Mouse (Mus musculus) limb, embryonic 15.5 days (tissue): ENCODE measurements at regions not wholly inside any gene's neighbourhood (a gene's known extent, or its start where the extent isn't known, plus 50 kb on each side); places are given as distances from the start of the nearest gene placed in this dataset.

Source experiments
- ATAC-seq: fragments of 200-750 bp; cut with Nextera tagmentation; 2 replicates; pipeline ENCODE4 v1.8.0; 2017; ENCODE audit warnings: low read depth, moderate TSS enrichment; ENCODE audit not compliant: insufficient number of reproducible peaks, low FRiP score, low TSS enrichment
- H3K27ac ChIP-seq: fragments of 300-500 bp; sonication (generic); 2 replicates; pipeline ENCODE4 v1.5.1; 2015; ENCODE audit warnings: moderate library complexity, mild to moderate bottlenecking, inconsistent platforms
- H3K27me3 ChIP-seq: fragments of 300-500 bp; sonication (generic); 2 replicates; pipeline ENCODE4 v1.6.1; 2015; ENCODE audit warnings: inconsistent platforms
- H3K36me3 ChIP-seq: fragments of 300-500 bp; sonication (generic); 2 replicates; pipeline ENCODE4 v1.6.1; 2015; ENCODE audit warnings: inconsistent platforms
- H3K4me1 ChIP-seq: fragments of 300-500 bp; sonication (generic); 2 replicates; pipeline ENCODE4 v1.6.1; 2015; ENCODE audit warnings: inconsistent platforms
- H3K4me2 ChIP-seq: fragments of 300-500 bp; sonication (generic); 2 replicates; pipeline ENCODE4 v1.6.1; 2015; ENCODE audit warnings: mild to moderate bottlenecking, inconsistent platforms
- H3K4me3 ChIP-seq: fragments of 300-500 bp; sonication (generic); 2 replicates; pipeline ENCODE4 v1.5.1; 2015; ENCODE audit warnings: mild to moderate bottlenecking, inconsistent platforms
- H3K9ac ChIP-seq: fragments of 300-500 bp; sonication (generic); 2 replicates; pipeline ENCODE4 v1.6.1; 2015; ENCODE audit warnings: inconsistent platforms
- H3K9me3 ChIP-seq: fragments of 300-500 bp; sonication (generic); 2 replicates; pipeline ENCODE4 v1.6.1; 2016; ENCODE audit warnings: inconsistent platforms
- WGBS: fragments of 180-500 bp; shearing (Covaris S2); methylation state at CpG from one replicate; pipeline ENCODE4 v1.1.7; 2015; 5-methylcytosine and 5-hydroxymethylcytosine counted together

- no peak overlapping the region for H3K4me2 ChIP-seq
Measured at GRCm38 (mm10) chr9:91609457-91610166, 244.0 kb upstream of the Zic1 start.

DNA sequence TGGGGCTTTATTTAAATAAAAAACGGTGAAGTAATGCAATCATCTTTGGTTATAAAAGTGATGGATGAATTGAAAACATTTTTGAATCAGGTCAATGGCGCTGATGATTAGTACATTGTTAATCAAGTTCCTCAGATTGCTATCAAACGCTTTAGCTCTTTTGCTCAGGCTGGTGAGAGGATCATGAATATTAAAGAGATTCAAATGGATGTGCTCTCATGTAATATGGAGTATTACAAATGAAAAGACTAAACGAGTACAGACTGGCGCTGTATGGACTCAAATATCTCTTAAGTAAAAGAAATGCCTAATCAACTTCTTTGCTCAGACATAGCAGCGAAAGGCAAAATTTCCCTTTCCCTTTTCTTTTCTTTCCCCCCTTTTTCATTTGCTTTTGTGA lies 236.1 kb upstream of the Zic1 start:
- no peaks in the 10 kb centered on the region for H3K4me1 ChIP-seq
- WGBS = 82% methylated on average over 6 of the region's 6 CpGs

More at GRCm38 (mm10) chr9:91609457-91610166, 244.0 kb upstream of the Zic1 start:
- H3K4me3 ChIP-seq = no peak overlapping the region
- H3K9me3 ChIP-seq = no peaks in the 10 kb centered on the region
- no peak overlapping the region for H3K9ac ChIP-seq
- H3K36me3 ChIP-seq = no peaks in the 10 kb centered on the region
- H3K27me3 ChIP-seq = no peaks in the 10 kb centered on the region
- ATAC-seq = no peak
- H3K4me1 ChIP-seq = no peaks in the 10 kb centered on the region
- WGBS = 34% methylated on average over 10 of the region's 10 CpGs
- H3K27ac ChIP-seq = no peak overlapping the region

DNA sequence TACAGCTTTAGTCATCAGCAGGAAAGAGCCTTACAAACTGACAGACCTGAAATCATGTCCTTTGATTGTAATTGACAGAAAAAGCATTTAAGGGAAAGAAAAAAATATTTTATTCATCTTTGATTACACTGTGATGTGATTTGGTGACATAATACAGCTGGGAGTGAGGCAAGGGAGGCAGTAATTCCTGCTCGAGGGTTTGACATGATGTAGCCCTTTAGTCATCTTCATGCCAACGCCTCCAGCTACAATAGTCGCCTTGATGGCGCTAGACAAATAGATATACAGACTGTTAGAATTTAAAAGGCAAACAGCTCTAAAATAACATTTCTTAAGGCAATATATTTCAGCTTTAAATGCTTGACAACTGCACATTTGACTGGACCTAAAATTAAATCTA lies 226.3 kb upstream of the Zic1 start:
- no peaks in the 10 kb centered on the region for H3K4me1 ChIP-seq
- 56% methylated on average over 4 of the region's 4 CpGs for WGBS
- H3K4me3 ChIP-seq = no peak overlapping the region
- no peak overlapping the region for H3K9ac ChIP-seq
- H3K4me2 ChIP-seq = no peak overlapping the region
- no peaks in the 10 kb centered on the region for H3K9me3 ChIP-seq
- H3K36me3 ChIP-seq = no peaks in the 10 kb centered on the region
- no peaks in the 10 kb centered on the region for H3K27me3 ChIP-seq
- H3K27ac ChIP-seq = no peak overlapping the region
- no peak for ATAC-seq

More for the DNA sequence above, 236.1 kb upstream of the Zic1 start:
- Histone ChIP-seq H3K4me2 (no peak overlapping the region), H3K4me3 (no peak overlapping the region), H3K9me3 (no peaks in the 10 kb centered on the region), H3K27me3 (no peaks in the 10 kb centered on the region), H3K36me3 (no peaks in the 10 kb centered on the region), H3K27ac (no peak overlapping the region), H3K9ac (no peak overlapping the region)
- no peak for ATAC-seq

GRCm38 (mm10) chr9:91588756-91589155 lies 223.1 kb upstream of the Zic1 start:
- no peaks in the 10 kb centered on the region for H3K36me3 ChIP-seq
- H3K4me1 ChIP-seq = no peaks in the 10 kb centered on the region
- no peak overlapping the region for H3K27ac ChIP-seq
- H3K9me3 ChIP-seq = no peaks in the 10 kb centered on the region
- ATAC-seq = no peak
- no peak overlapping the region for H3K4me2 ChIP-seq
- no peak overlapping the region for H3K9ac ChIP-seq
- H3K4me3 ChIP-seq = no peak overlapping the region
- WGBS = 88% methylated on average over 6 of the region's 6 CpGs
- no peaks in the 10 kb centered on the region for H3K27me3 ChIP-seq

DNA sequence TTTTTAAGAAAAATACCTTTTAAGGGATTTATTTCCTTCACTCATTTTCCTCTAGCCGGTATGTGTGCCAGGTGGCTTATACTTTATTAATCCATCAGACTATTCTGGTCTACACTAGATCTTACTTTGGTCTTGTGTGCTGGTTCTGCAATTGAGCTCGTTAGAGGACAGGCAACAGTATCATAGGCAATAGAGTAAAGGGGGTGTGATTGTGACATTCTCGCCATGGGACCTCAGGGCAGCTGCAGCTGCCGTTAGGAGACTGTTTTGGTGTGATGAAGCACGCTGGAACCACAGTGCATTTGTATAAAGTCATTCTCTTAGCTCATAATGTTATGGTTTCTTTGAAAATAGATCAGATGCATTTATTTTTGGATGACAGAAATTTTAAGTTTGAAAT lies 222.3 kb upstream of the Zic1 start:
- Histone ChIP-seq H3K27me3 (no peaks in the 10 kb centered on the region), H3K9ac (no peak overlapping the region), H3K4me2 (no peak overlapping the region), H3K36me3 (no peaks in the 10 kb centered on the region), H3K4me1 (no peaks in the 10 kb centered on the region), H3K27ac (no peak overlapping the region), H3K4me3 (no peak overlapping the region), H3K9me3 (no peaks in the 10 kb centered on the region)
- WGBS = 34% methylated on average over 5 of the region's 5 CpGs
- no peak for ATAC-seq

DNA sequence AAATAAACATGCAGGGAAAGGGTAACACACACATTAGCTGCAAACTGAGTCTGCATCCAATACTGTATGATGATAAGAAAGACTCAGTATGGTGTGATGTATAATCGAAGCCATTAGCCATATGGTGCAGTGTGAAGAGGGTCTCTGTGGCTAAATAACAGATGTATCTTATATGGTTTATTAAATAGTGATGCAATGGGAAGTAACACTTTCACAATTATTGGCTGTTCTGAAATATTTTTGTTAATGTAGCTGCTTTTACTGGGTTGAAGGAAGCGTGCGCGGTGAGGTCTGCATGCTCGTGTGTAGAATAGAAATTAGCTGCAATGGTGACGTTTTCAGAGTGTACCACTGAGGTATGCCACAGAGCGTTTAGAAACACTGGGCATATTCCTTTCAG lies 221.7 kb upstream of the Zic1 start:
- H3K27me3 ChIP-seq = no peaks in the 10 kb centered on the region
- H3K27ac ChIP-seq = no peak overlapping the region
- H3K4me2 ChIP-seq = no peak overlapping the region
- no peaks in the 10 kb centered on the region for H3K36me3 ChIP-seq
- no peaks in the 10 kb centered on the region for H3K9me3 ChIP-seq
- H3K4me1 ChIP-seq = no peaks in the 10 kb centered on the region
- no peak for ATAC-seq
- H3K4me3 ChIP-seq = no peak overlapping the region
- no peak overlapping the region for H3K9ac ChIP-seq
- WGBS = 77% methylated on average over 7 of the region's 7 CpGs

DNA sequence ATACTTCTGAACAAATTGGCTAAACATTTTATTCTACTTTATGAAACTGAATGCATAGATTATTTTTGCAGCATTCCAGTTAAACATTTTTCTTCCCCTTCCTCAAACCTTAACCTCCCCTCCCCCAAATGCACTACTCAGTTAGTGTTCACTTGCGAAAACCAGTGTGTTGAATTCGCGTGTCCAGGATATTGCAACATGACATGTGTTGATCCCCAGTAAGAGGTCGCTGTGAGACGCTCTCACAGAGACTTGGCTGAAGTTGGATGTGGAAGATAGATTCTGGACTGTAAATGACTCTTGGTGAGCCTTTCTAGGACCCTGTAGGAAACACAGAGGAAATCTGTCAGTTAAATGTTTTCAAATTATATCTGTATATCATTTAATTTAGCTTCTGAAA lies 221.0 kb upstream of the Zic1 start:
- Histone ChIP-seq H3K9ac (no peak overlapping the region), H3K9me3 (no peaks in the 10 kb centered on the region), H3K4me3 (no peak overlapping the region), H3K27me3 (no peaks in the 10 kb centered on the region), H3K36me3 (no peaks in the 10 kb centered on the region), H3K4me1 (no peaks in the 10 kb centered on the region), H3K27ac (no peak overlapping the region), H3K4me2 (no peak overlapping the region)
- no peak for ATAC-seq
- WGBS = 78% methylated on average over 5 of the region's 5 CpGs

- Histone ChIP-seq H3K27me3 (no peaks in the 10 kb centered on the region), H3K9ac (no peak overlapping the region), H3K36me3 (no peaks in the 10 kb centered on the region), H3K4me1 (no peaks in the 10 kb centered on the region), H3K9me3 (no peaks in the 10 kb centered on the region), H3K4me2 (no peak overlapping the region), H3K27ac (no peak overlapping the region), H3K4me3 (no peak overlapping the region)
- no peak for ATAC-seq
Measured at GRCm38 (mm10) chr9:91574156-91574555, 208.5 kb upstream of the Zic1 start.

- 39% methylated on average over 5 of the region's 5 CpGs for WGBS
- Histone ChIP-seq H3K9ac (no peak overlapping the region), H3K27ac (no peak overlapping the region), H3K4me2 (no peak overlapping the region), H3K4me3 (no peak overlapping the region), H3K4me1 (no peaks in the 10 kb centered on the region), H3K9me3 (no peaks in the 10 kb centered on the region), H3K36me3 (no peaks in the 10 kb centered on the region), H3K27me3 (no peaks in the 10 kb centered on the region)
- peak; percentile 19; the same call in 1 of the 2 replicates for ATAC-seq
Measured at GRCm38 (mm10) chr9:91566006-91566641, 200.5 kb upstream of the Zic1 start.

DNA sequence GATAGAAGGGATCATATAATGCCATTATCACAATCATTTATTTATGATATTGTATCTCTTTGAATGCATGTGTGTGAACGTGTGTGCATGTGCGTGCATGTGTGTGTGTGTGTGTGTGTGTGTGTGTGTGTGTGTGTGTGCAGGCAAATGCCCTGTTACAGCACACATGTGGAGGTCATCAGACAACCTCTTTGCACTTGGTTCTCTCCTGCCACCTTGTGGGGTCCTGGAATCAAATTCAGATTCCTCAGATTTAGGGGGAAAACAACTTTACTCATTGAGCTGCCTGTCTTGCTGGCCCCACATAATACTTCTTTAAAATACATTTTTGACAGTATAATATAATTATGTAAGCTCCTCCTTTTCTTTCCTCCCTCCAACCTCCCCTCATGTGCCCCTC lies 195.7 kb upstream of the Zic1 start:
- Histone ChIP-seq H3K9me3 (no peaks in the 10 kb centered on the region), H3K4me2 (no peak overlapping the region), H3K36me3 (no peaks in the 10 kb centered on the region), H3K27ac (no peak overlapping the region), H3K27me3 (no peaks in the 10 kb centered on the region), H3K4me1 (no peaks in the 10 kb centered on the region), H3K4me3 (no peak overlapping the region), H3K9ac (no peak overlapping the region)
- WGBS = 70% methylated on average over 2 of the region's 2 CpGs
- no peak for ATAC-seq

DNA sequence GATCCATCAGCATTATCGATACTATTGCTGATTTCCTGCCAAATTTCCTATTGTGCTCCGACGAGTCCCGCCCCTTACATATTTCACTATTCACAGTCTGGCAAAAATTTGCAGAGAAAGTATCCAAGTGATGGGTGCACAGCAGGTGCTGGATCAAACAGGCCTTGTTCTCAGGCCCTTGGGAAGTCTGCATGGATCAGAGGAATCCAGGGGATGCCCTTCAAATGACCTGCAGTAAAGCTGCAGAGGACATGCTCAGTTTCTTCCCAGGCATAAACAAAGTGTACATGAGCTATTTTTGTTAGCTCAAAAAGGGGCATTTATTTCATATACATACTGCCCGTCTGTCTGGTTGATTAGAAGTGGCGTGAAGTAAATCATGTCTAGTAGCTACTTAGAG lies 194.2 kb upstream of the Zic1 start:
- Histone ChIP-seq H3K27me3 (no peaks in the 10 kb centered on the region), H3K27ac (no peak overlapping the region), H3K36me3 (no peaks in the 10 kb centered on the region), H3K4me2 (no peak overlapping the region), H3K4me3 (no peak overlapping the region), H3K9ac (no peak overlapping the region), H3K4me1 (no peaks in the 10 kb centered on the region), H3K9me3 (no peaks in the 10 kb centered on the region)
- WGBS = 80% methylated on average over 6 of the region's 6 CpGs
- ATAC-seq = no peak

DNA sequence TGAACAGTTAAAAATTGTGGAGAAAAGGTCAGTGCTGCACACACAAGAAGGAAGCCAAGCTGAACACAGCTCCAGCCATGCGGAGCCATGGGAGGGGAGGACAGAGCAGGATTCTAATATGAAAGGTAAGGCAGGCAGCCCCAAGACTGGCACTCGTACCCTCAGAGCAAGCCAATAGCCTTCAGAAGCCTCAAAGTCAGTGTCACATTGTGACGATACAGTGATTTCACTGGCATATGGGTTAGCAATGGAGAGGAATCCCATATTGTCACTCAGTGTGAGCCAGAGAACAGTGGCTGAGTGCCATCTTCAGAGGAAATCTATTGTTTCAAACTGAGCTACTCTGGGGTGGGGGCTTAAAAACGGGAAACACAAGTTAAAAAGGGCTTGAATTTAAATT lies 181.4 kb upstream of the Zic1 start:
- Histone ChIP-seq H3K36me3 (no peaks in the 10 kb centered on the region), H3K27me3 (no peaks in the 10 kb centered on the region), H3K9ac (no peak overlapping the region), H3K9me3 (no peaks in the 10 kb centered on the region), H3K4me2 (no peak overlapping the region), H3K4me1 (no peaks in the 10 kb centered on the region), H3K4me3 (no peak overlapping the region), H3K27ac (no peak overlapping the region)
- ATAC-seq = no peak
- 69% methylated on average over 4 of the region's 4 CpGs for WGBS

DNA sequence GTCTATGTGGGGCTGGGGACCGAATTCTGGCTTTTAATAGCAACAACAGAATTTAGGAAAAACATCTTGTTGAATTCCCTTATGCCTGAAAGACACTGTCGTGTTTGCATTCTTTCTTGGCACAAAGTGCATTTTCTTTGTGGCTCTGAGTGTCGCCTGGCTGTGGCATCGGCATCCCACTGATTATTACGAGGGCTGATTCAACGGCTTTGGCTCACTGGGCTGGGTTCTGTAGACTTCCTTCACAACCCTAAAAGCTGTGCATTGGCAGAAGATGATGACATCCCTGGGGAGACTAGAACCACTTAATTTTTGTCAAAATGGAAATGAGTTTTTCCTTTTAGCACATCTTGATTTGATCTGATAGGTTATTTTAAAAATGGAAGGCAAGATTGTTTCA lies 179.8 kb upstream of the Zic1 start:
- Histone ChIP-seq H3K27ac (no peak overlapping the region), H3K9me3 (no peaks in the 10 kb centered on the region), H3K36me3 (no peaks in the 10 kb centered on the region), H3K4me3 (no peak overlapping the region), H3K4me2 (no peak overlapping the region), H3K9ac (no peak overlapping the region), H3K4me1 (no peaks in the 10 kb centered on the region), H3K27me3 (no peaks in the 10 kb centered on the region)
- 55% methylated on average over 6 of the region's 6 CpGs for WGBS
- no peak for ATAC-seq
